Mouse (Mus musculus) ovary, postnatal 36 days (tissue): ENCODE measurements around the gene Grk5.

Source experiments
- DNase-seq: peaks from one replicate; pipeline ENCODE4 v3.0.0; 2022; ENCODE audit warnings: low spot score, mixed read lengths

Gene Grk5

GRCm38 (mm10) chr19:61065011-61065410 is 175.5 kb downstream of the Grk5 start:
- DNase-seq: no peak

GRCm38 (mm10) chr19:61078622-61079021 is 189.1 kb downstream of the Grk5 start:
- no peak for DNase-seq

GRCm38 (mm10) chr19:61080251-61080749 is 190.8 kb downstream of the Grk5 start:
- DNase-seq: no peak

- DNase-seq: no peak
These were observed 193.5 kb downstream of the Grk5 start for GRCm38 (mm10) chr19:61083006-61083405.

- DNase-seq: peak; percentile 84
These were observed 194.8 kb downstream of the Grk5 start for GRCm38 (mm10) chr19:61084149-61084940.

GRCm38 (mm10) chr19:61085217-61085616 is 195.7 kb downstream of the Grk5 start:
- DNase-seq: no peak

GRCm38 (mm10) chr19:61087781-61088180 is 198.2 kb downstream of the Grk5 start:
- DNase-seq: no peak

GRCm38 (mm10) chr19:61089001-61089400 is 199.5 kb downstream of the Grk5 start:
- DNase-seq: no peak

GRCm38 (mm10) chr19:61090541-61090940 is 201.0 kb downstream of the Grk5 start:
- no peak for DNase-seq

GRCm38 (mm10) chr19:61096776-61097175 is 207.2 kb downstream of the Grk5 start:
- no peak for DNase-seq

GRCm38 (mm10) chr19:61097764-61098163 is 208.2 kb downstream of the Grk5 start:
- no peak for DNase-seq

- no peak for DNase-seq
These were observed 220.6 kb downstream of the Grk5 start for GRCm38 (mm10) chr19:61110184-61110583.

- DNase-seq: no peak
These were observed 241.5 kb downstream of the Grk5 start for GRCm38 (mm10) chr19:61131096-61131495.

- no peak for DNase-seq
These were observed 249.1 kb downstream of the Grk5 start for GRCm38 (mm10) chr19:61138655-61139054.

GRCm38 (mm10) chr19:61140342-61141206 is 251.0 kb downstream of the Grk5 start, which contains the start of gene Zfp950:
TSS of gene Zfp950 (minus strand) at chr19:61140840.
- peak; percentile 67 for DNase-seq

GRCm38 (mm10) chr19:61141299-61141698 is 251.8 kb downstream of the Grk5 start:
- DNase-seq: no peak
